Mouse (Mus musculus) limb, embryonic 10.5 days (tissue): ENCODE results near the gene Scn5a. TPM values are rescaled to one million over a fixed set of nuclear protein-coding genes. Genes with fewer than 3 reads are reported as not detected.

Source experiments
- DNase-seq: peaks from one replicate; pipeline ENCODE4 v3.0.0-alpha.2; 2017; ENCODE audit warnings: low spot score
- H3K27ac ChIP-seq: fragments of 300-500 bp; sonication (generic); 2 replicates; pipeline ENCODE4 v1.5.1; 2016; ENCODE audit warnings: mild to moderate bottlenecking
- H3K27me3 ChIP-seq: fragments of 300-500 bp; sonication (generic); 2 replicates; pipeline ENCODE4 v1.6.1; 2016; ENCODE audit warnings: low read depth, mild to moderate bottlenecking; ENCODE audit not compliant: poor library complexity, severe bottlenecking
- H3K36me3 ChIP-seq: fragments of 300-500 bp; sonication (generic); 2 replicates; pipeline ENCODE4 v1.6.1; 2016; ENCODE audit warnings: mild to moderate bottlenecking, moderate library complexity
- H3K4me1 ChIP-seq: fragments of 300-500 bp; sonication (generic); 2 replicates; pipeline ENCODE4 v1.6.1; 2016
- H3K4me3 ChIP-seq: fragments of 300-500 bp; sonication (generic); 2 replicates; pipeline ENCODE4 v1.5.1; 2016; ENCODE audit warnings: mild to moderate bottlenecking, moderate library complexity
- H3K9me3 ChIP-seq: fragments of 300-500 bp; sonication (generic); replicated peaks from 2 replicates; pipeline ENCODE4 v1.6.1; 2016; ENCODE audit warnings: mild to moderate bottlenecking
- WGBS: fragments of 180-500 bp; shearing (Covaris S2); methylation state at CpG from one replicate; pipeline ENCODE4 v1.1.7; 2016; 5-methylcytosine and 5-hydroxymethylcytosine counted together
- polyA plus RNA-seq: library from polyadenylated mRNA; unstranded; fragments of >200 nt; fragmentation: Nextera tagmentation; extraction: Ambion mirVana; gene quantifications from 2 replicates; pipeline ENCODE4 v1.2.1, GENCODE M21; 2016

The Scn5a gene
- polyA plus RNA-seq, 1 experiment from 2014 or later = 0.10 TPM

DNA sequence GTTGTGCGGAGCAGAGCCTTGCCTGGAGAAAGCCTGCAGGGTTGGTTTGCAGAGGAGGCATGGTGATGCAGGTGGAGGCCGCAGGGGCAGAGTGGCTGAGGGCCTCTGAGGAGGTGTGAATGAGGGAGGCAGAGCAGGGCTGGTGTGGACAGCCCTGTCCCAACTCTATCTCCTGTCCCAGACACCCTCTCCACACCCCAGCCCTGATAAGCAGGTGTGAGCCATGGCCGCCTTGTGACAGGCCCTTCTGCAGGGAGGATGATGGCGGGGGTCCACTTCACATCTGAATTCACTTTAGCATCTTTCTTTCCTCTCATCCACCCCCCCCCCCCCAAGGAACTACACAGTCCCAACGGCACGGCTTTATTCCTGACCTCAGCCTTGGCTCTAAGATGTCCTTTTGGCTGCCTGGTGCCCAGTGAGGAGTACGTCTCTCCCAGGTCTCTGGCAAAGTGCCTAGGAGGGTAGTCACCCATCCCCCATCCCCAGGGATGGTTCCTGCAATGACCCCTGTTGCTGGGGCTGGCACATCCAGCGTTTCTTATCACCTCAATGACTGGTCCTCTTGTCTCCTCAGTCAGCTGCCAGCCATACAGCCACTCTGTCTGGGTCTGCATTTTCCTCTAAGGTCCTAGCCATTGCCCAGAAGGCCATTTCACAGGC lies 109.0 kb downstream of the Scn5a start:
- no peaks in the 10 kb centered on the region for H3K9me3 ChIP-seq
- H3K27me3 ChIP-seq = no peaks in the 10 kb centered on the region
- no peak overlapping the region for H3K4me3 ChIP-seq
- WGBS = 73% methylated on average over 7 of the region's 8 CpGs
- H3K4me1 ChIP-seq = peaks cover 7% of the 10 kb centered on the region
- DNase-seq = no peak
- H3K36me3 ChIP-seq = peaks cover 46% of the 10 kb centered on the region
- H3K27ac ChIP-seq = no peak overlapping the region

DNA sequence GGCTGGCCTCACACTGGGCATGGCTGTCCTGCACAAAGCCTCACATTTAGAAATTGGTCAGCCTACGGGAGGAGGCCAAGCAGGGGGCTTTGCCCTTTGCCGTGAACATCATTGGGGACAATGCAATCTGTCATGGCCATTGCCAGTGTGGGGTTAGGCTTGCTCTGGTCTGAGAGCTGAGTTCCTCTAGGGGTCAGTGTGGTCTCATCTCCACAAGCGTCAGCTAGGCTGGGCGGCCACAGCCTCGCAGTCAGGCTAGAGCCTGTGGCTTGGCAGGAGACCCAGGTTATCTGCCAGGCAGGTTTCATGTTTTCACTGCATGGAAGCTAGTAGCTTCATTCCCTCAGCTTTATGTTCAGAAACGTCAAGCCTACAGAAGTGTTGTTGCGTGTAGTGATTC lies 113.2 kb downstream of the Scn5a start:
- no peak overlapping the region for H3K27ac ChIP-seq
- 78% methylated on average over 7 of the region's 7 CpGs for WGBS
- 0 out of 2 replicates have a peak, but pooled peaks cover 2% of the 10 kb centered on the region for H3K4me1 ChIP-seq
- H3K4me3 ChIP-seq = no peak overlapping the region
- peaks cover 88% of the 10 kb centered on the region for H3K36me3 ChIP-seq
- no peaks in the 10 kb centered on the region for H3K27me3 ChIP-seq
- no peak for DNase-seq
- H3K9me3 ChIP-seq = no peaks in the 10 kb centered on the region

DNA sequence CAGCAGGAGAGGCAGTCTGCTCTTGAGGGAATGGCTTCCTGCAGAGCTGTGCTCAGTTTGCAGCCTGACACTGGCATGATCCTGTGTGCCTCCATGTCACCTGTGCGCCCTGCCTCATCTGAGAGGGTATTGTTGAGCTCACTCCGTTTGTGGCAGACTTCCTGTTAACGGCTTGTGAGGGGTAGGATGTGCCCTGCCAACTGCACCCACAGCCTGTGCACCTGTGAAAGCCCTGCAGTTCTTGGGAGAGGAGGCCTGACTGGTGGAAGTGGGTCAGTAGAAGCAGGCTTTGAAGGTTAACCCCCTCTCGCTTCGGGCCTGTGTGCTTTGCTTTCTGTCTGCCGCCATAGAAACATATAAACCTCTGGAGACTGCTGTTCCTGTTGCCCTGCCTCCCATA lies 113.8 kb downstream of the Scn5a start:
- H3K4me1 ChIP-seq = 0 out of 2 replicates have a peak, but pooled peaks cover 2% of the 10 kb centered on the region
- 93% methylated on average over 6 of the region's 6 CpGs for WGBS
- peaks cover 86% of the 10 kb centered on the region for H3K36me3 ChIP-seq
- no peak overlapping the region for H3K27ac ChIP-seq
- DNase-seq = no peak
- no peak overlapping the region for H3K4me3 ChIP-seq
- H3K9me3 ChIP-seq = no peaks in the 10 kb centered on the region
- no peaks in the 10 kb centered on the region for H3K27me3 ChIP-seq

DNA sequence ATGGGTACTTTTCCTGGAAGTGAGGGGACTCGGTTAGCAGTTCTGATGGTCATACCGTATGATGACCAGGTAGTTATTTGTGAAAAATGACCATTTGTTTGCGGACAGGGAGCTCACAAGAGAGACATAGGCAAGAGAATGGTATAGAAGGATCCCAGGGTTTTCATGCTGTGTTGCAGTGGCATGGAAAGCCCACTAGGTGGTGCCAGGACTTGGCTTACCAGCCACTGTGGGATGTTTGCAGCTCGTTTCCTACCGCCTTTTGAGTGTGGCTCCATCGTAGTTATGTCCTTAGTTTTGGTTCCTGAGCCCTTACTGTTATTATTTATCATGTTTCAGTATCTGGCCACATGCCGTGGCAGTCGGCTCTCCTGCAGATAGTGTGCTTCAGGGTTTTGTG lies 118.4 kb downstream of the Scn5a start:
- H3K36me3 ChIP-seq = peaks cover 91% of the 10 kb centered on the region
- no peaks in the 10 kb centered on the region for H3K4me1 ChIP-seq
- 58% methylated on average over 8 of the region's 8 CpGs for WGBS
- no peak overlapping the region for H3K4me3 ChIP-seq
- no peaks in the 10 kb centered on the region for H3K27me3 ChIP-seq
- peak; percentile 70 for DNase-seq
- H3K9me3 ChIP-seq = no peaks in the 10 kb centered on the region
- no peak overlapping the region for H3K27ac ChIP-seq

DNA sequence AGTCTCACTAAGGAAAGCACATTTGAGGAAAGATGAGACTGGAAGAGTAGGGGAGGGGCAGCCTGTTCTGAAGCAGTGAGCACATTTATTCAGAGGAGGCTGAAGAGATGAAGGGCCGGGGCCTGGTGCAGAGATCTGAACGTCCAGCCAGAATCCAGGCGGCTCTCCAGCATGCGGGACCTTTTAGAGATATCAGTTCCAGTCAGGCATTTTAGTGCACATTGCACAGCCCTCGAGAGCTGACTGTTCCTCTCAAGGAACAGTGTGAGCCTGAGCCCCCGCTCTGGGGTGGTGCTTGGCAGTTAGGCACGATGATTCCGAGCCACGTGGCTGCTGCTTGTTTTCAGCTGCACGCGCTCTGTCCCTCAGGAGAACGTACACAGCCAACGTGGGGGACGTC lies 121.7 kb downstream of the Scn5a start:
- H3K27ac ChIP-seq = no peak overlapping the region
- no peaks in the 10 kb centered on the region for H3K9me3 ChIP-seq
- no peaks in the 10 kb centered on the region for H3K4me1 ChIP-seq
- no peak overlapping the region for H3K4me3 ChIP-seq
- H3K27me3 ChIP-seq = no peaks in the 10 kb centered on the region
- WGBS = 89% methylated on average over 14 of the region's 14 CpGs
- peaks cover 88% of the 10 kb centered on the region for H3K36me3 ChIP-seq
- no peak for DNase-seq

DNA sequence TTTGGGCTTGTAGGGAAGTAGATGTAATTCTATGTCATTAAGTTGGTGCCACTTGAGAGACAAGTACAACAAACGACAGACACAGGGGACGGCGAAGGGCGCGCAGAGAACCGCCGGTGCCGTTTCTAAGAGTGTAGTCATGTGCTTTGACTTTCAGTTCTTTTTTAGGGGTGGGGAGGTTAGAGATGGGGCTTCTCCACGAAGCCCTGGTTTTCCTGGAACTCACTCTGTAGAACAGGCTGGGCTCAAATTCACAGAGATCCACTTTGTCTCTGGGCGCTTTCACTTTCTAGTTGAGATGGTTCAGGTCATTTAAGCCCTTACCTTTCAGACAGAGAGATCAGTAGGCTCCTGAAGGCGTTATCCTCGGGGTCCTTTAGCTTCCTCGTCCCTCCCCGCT lies 122.8 kb downstream of the Scn5a start:
- Histone ChIP-seq H3K27ac (no peak overlapping the region), H3K36me3 (peaks cover 88% of the 10 kb centered on the region), H3K9me3 (no peaks in the 10 kb centered on the region), H3K4me3 (no peak overlapping the region), H3K27me3 (no peaks in the 10 kb centered on the region), H3K4me1 (no peaks in the 10 kb centered on the region)
- DNase-seq = no peak
- 94% methylated on average over 14 of the region's 14 CpGs for WGBS

DNA sequence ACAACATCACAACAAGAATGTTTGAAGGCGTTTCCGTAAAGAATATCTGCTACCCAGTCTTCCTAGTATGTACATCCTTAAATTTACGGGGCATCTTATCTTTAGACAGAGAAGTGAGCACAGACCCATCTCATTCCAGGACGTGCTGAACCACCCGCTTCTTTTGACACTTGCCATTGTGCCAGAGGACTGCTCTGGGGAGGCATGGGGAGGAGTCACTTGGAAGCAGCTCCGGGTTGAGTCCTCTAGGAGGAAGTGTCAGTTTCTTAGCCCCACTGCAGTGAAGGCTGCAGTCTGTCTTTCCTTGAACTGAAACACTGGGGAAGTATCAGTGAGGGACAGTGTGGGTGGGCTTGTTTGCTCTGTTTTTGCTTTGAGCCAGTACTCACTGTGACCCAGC lies 133.1 kb downstream of the Scn5a start:
- no peak for DNase-seq
- H3K36me3 ChIP-seq = peaks cover 53% of the 10 kb centered on the region
- peak overlapping the region; percentile 96 for H3K4me3 ChIP-seq
- peaks cover 16% of the 10 kb centered on the region for H3K4me1 ChIP-seq
- no peaks in the 10 kb centered on the region for H3K27me3 ChIP-seq
- H3K27ac ChIP-seq = peak overlapping the region; percentile 93
- 57% methylated on average over 6 of the region's 6 CpGs for WGBS
- no peaks in the 10 kb centered on the region for H3K9me3 ChIP-seq

DNA sequence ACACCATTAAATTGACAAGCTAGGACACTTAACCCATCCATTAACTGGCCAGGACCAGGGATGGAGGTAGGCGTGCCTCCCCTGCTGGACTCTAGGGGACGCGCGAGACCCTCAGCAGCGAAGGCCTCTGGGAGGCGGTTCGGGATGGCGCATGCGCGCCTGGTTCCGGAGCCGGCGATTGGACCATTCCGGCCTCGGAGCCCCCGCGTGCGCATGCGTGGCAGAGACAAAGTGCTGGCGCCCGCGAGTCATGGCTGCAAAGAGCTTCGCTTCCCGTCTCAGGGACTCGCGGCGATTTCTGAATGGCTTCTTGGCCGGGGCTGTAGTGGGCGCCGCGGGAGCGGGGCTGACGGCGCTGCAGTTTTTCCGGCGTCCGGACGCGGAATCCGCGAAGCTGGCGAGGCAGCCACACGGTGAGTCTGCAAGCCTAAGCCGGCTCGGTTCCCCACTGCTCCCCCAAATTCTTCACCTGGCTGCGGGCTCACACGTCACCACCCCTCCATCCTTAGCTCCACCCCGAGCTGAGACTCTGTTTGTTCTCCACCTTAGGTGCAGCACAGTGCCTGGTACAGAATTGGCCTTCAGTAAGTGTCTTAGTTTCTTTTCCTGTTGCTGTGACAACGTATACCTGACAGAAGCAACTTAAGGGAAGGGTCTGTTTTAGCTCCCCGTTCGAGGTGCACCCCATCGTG lies 133.9 kb downstream of the Scn5a start, which contains the start of gene Exog:
Exog (plus strand) TSS at position 206 of the 692 bp plus-strand sequence.
- peaks cover 52% of the 10 kb centered on the region for H3K36me3 ChIP-seq
- under 1% methylated on average over 52 of the region's 52 CpGs for WGBS

DNA sequence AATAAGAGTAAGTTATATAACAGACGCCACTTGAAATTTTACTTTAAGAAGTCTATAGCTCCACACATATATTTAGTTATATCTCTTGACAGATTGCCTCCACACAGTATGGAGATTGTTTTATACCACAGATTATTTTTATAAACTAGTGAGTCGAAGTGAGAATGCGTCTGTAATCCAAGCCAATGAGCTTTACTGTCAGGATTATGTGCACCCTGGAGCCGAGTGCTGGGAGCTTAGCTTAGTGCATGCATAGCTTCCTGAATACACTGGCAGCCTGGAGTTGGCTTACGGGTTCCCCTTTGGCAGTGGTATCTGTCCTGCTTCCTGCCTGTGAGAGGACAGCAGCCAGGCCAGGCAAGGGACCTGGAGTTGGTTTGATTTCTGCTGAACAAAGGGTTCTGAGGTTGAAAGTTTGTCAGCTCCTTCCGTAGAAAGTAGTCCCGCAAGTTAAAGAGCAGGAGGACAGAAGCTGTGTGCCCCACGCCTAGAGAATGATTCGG lies 140.3 kb downstream of the Scn5a start:
- no peaks in the 10 kb centered on the region for H3K27me3 ChIP-seq
- no peaks in the 10 kb centered on the region for H3K4me1 ChIP-seq
- peaks cover 79% of the 10 kb centered on the region for H3K36me3 ChIP-seq
- no peak overlapping the region for H3K27ac ChIP-seq
- H3K9me3 ChIP-seq = no peaks in the 10 kb centered on the region
- H3K4me3 ChIP-seq = no peak overlapping the region
- no peak for DNase-seq
- WGBS = 93% methylated on average over 9 of the region's 9 CpGs

More for the DNA sequence above, 133.9 kb downstream of the Scn5a start, which contains the start of gene Exog:
- DNase-seq = peak; percentile 100
- peak within 1 kb of the TSS; percentile 96 for H3K4me3 ChIP-seq
- H3K9me3 ChIP-seq = no peaks in the 10 kb centered on the region
- H3K27ac ChIP-seq = peak within 1 kb of the TSS; percentile 93
- H3K27me3 ChIP-seq = no peaks in the 10 kb centered on the region
- peaks cover 16% of the 10 kb centered on the region for H3K4me1 ChIP-seq

DNA sequence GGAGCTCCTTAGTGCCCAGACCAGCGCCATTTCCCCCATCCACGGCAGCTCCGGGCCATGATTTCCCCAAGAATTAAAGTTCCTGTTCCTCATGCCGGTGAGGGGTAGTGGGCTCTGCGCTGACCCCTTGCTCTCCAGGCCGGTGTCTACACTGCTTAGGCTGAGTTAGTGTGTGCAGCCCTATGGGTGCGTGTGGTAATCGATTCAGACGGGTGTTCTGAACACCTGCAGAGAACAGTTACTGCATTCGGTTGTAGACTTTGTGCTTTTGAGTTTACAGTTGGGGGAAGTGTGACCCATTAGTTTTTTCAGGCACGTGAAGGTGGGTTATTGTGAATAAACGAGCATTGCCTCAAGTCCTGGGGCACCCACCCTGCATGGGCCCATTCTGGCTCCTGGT lies 140.8 kb downstream of the Scn5a start:
- Histone ChIP-seq H3K27me3 (no peaks in the 10 kb centered on the region), H3K36me3 (peaks cover 82% of the 10 kb centered on the region), H3K4me1 (no peaks in the 10 kb centered on the region), H3K9me3 (no peaks in the 10 kb centered on the region), H3K27ac (no peak overlapping the region), H3K4me3 (no peak overlapping the region)
- no peak for DNase-seq
- 95% methylated on average over 12 of the region's 12 CpGs for WGBS

DNA sequence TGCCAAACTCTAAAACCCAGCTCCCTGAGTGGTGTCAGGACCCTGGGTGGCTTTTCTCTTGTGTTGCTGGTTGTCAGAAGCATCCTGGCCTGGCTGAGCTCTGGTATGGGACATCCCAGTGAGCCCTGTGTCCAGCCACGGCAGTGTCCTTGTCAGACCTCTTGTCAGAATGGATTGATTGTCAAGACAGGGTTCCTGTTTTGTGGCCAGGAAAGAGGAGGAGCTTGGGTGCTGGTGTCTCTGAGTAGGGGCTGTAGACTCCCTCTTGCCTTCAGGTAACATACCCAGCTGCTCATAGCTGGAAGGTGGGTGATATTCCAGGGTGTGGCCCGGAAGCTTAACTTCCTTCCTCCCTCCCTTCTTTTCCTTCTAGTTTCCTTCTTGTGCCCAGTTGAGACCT lies 143.0 kb downstream of the Scn5a start:
- peaks cover 95% of the 10 kb centered on the region for H3K36me3 ChIP-seq
- H3K27me3 ChIP-seq = no peaks in the 10 kb centered on the region
- WGBS = 87% methylated on average over 2 of the region's 2 CpGs
- no peak for DNase-seq
- H3K27ac ChIP-seq = no peak overlapping the region
- H3K9me3 ChIP-seq = no peaks in the 10 kb centered on the region
- no peak overlapping the region for H3K4me3 ChIP-seq
- H3K4me1 ChIP-seq = no peaks in the 10 kb centered on the region
